Mouse (Mus musculus) lung, embryonic 16.5 days (tissue): ENCODE results near the gene Gm38655. TPM values are rescaled to one million over a fixed set of nuclear protein-coding genes. Genes with fewer than 3 reads are reported as not detected.
"Not testable (repeated sequence)": the region's sequence is repeated elsewhere in the genome, so short reads cannot be mapped to it uniquely, and the experiment has no call there.

Experiments used
- ATAC-seq: fragments of 200-750 bp; cut with Nextera tagmentation; 2 replicates; pipeline ENCODE4 v1.8.0; 2017; ENCODE audit warnings: low read depth, mild to moderate bottlenecking, moderate library complexity
- H3K27ac ChIP-seq: fragments of 300-500 bp; sonication (generic); 2 replicates; pipeline ENCODE4 v1.5.1; 2014; ENCODE audit warnings: mild to moderate bottlenecking, control low read depth, low read length
- H3K27me3 ChIP-seq: fragments of 300-500 bp; sonication (generic); 2 replicates; pipeline ENCODE4 v1.6.1; 2014; ENCODE audit warnings: low read depth, low read length, mixed read lengths; ENCODE audit not compliant: control insufficient read depth, insufficient read depth
- H3K36me3 ChIP-seq: fragments of 300-500 bp; sonication (generic); 2 replicates; pipeline ENCODE4 v1.6.1; 2014; ENCODE audit warnings: low read length; ENCODE audit not compliant: control insufficient read depth, insufficient read depth
- H3K4me1 ChIP-seq: fragments of 300-500 bp; sonication (generic); replicated peaks from 2 replicates; pipeline ENCODE4 v1.6.1; 2014; ENCODE audit warnings: low read length, mixed read lengths; ENCODE audit not compliant: control insufficient read depth, insufficient read depth
- H3K4me2 ChIP-seq: fragments of 300-500 bp; sonication (generic); 2 replicates; pipeline ENCODE4 v1.6.1; 2014; ENCODE audit warnings: low read depth, low read length, control low read depth
- H3K4me3 ChIP-seq: fragments of 300-500 bp; sonication (generic); 2 replicates; pipeline ENCODE4 v1.5.1; 2014; ENCODE audit warnings: mild to moderate bottlenecking, low read length, control low read depth
- H3K9ac ChIP-seq: fragments of 300-500 bp; sonication (generic); 2 replicates; pipeline ENCODE4 v1.6.1; 2014; ENCODE audit warnings: low read length, control low read depth
- H3K9me3 ChIP-seq: fragments of 300-500 bp; sonication (generic); 2 replicates; pipeline ENCODE4 v1.6.1; 2016; ENCODE audit warnings: low read length; ENCODE audit not compliant: control insufficient read depth
- WGBS: fragments of 180-500 bp; shearing (Covaris S2); extraction: QIAGEN DNeasy Blood & Tissue Kit; methylation state at CpG from one replicate; pipeline ENCODE4 v1.1.7; 2014; 5-methylcytosine and 5-hydroxymethylcytosine counted together
- polyA plus RNA-seq: library from polyadenylated mRNA; unstranded; fragments of >200 nt; fragmentation: Nextera tagmentation; extraction: Ambion mirVana; gene quantifications from 2 replicates; pipeline ENCODE4 v1.2.1, GENCODE M21; 2015

Gene Gm38655
- 11.5 and 13.1 TPM in 2 replicates for polyA plus RNA-seq

DNA sequence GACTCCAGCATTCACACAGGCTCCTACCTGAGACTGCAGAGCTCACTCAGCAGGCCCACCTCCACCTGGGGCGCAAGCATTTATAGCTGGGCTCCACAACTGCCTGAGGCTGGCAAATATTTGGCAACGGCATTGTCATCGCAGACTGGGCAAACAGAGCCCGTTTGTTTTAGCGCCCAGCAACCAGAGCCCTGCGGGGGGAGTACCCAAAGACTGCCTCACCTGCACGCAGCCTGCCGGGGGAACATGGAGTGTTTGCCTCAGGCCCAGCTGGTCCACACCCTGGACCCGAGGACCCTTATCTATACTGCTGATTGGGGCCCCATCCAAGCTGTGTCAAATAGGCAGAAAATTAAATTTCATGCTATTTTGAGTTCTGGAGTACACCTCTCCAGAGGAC lies at the start of gene Gm38655:
Gene Gm38655 (minus strand): TSS at position 61 of the 400 bp plus-strand sequence.
- peaks cover 14% of the 10 kb centered on the region; the same call in 1 of the 2 replicates for H3K4me1 ChIP-seq
- WGBS: 45% methylated on average over 9 of the region's 9 CpGs
- no peaks in the 10 kb centered on the region for H3K27me3 ChIP-seq
- H3K27ac ChIP-seq: peak within 1 kb of the TSS; percentile 89
- ATAC-seq: peak; percentile 94
- peak within 1 kb of the TSS; percentile 34 for H3K4me2 ChIP-seq
- no peaks in the 10 kb centered on the region for H3K9me3 ChIP-seq
- H3K4me3 ChIP-seq: no peak within 1 kb of the TSS
- H3K9ac ChIP-seq: peak within 1 kb of the TSS; percentile 43; the same call in 1 of the 2 replicates
- no peaks in the 10 kb centered on the region for H3K36me3 ChIP-seq

DNA sequence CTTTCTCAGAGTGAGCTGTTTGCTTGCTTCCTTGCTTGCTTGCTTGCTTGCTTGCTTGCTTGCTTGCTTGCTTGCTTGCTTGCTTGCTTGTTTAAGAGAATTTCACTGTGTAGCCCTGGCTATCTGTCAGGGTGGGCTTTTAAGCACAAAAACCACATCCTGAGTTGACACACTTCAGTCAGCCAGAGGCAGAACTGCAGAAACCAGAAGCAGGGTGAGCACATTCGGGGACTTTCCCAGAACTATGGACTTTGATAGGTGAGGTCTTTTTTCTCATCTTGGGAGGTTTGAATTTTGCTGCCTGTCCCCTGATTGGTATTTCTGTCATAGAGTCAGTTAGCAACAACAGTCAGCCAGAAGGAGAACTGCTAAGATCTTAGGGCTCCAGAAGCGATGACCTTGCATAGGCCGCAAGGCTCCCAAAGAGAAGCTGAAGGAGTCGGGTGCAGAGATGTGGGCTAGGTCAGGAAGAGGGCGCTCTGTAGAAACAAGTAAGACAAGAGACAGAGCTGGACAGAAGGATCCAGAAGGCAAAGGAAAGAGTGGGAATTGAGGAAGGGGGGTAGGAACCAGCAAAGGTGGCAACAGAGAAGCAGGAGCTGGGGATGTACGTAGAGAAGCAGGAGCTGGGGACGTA lies 49.4 kb upstream of the Gm38655 start:
- Histone ChIP-seq H3K4me1 (peaks cover 8% of the 10 kb centered on the region; the same call in 1 of the 2 replicates), H3K27ac (no peak overlapping the region), H3K4me3 (no peak overlapping the region), H3K27me3 (no peaks in the 10 kb centered on the region), H3K9ac (no peak overlapping the region), H3K36me3 (peaks cover 3% of the 10 kb centered on the region), H3K9me3 (no peaks in the 10 kb centered on the region), H3K4me2 (no peak overlapping the region)
- WGBS: 81% methylated on average over 7 of the region's 7 CpGs
- no peak for ATAC-seq

GRCm38 (mm10) chr17:25222951-25223601 lies 47.8 kb upstream of the Gm38655 start:
- no peak for ATAC-seq

GRCm38 (mm10) chr17:25222504-25222940 lies 47.3 kb upstream of the Gm38655 start:
- Histone ChIP-seq H3K9ac (peak overlapping the region; percentile 35; the same call in 1 of the 2 replicates), H3K4me2 (peak overlapping the region; percentile 72), H3K4me3 (peak overlapping the region; percentile 30)
- ATAC-seq: peak; percentile 89
- 17% methylated on average over 11 of the region's 28 CpGs for WGBS
- H3K27ac ChIP-seq, H3K4me1 ChIP-seq, H3K9me3 ChIP-seq, H3K27me3 ChIP-seq, H3K36me3 ChIP-seq: not testable (repeated sequence)

More at GRCm38 (mm10) chr17:25222951-25223601, 47.8 kb upstream of the Gm38655 start:
- Histone ChIP-seq H3K9me3 (no peaks in the 10 kb centered on the region), H3K27me3 (no peaks in the 10 kb centered on the region), H3K4me3 (peak overlapping the region; percentile 30), H3K27ac (no peak overlapping the region), H3K4me1 (peaks cover 8% of the 10 kb centered on the region; the same call in 1 of the 2 replicates), H3K4me2 (peak overlapping the region; percentile 46), H3K9ac (no peak overlapping the region; the same call in 1 of the 2 replicates), H3K36me3 (peaks cover 6% of the 10 kb centered on the region)
- 49% methylated on average over 6 of the region's 6 CpGs for WGBS

- peak; percentile 82 for ATAC-seq
- Histone ChIP-seq H3K27ac (no peak overlapping the region), H3K4me3 (peak overlapping the region; percentile 49), H3K27me3 (no peaks in the 10 kb centered on the region), H3K4me1 (peaks cover 8% of the 10 kb centered on the region; the same call in 1 of the 2 replicates), H3K36me3 (peaks cover 6% of the 10 kb centered on the region), H3K9ac (peak overlapping the region; percentile 63), H3K4me2 (peak overlapping the region; percentile 72), H3K9me3 (no peaks in the 10 kb centered on the region)
- WGBS: 4% methylated on average over 16 of the region's 30 CpGs
Observed at GRCm38 (mm10) chr17:25221821-25222503, 46.7 kb upstream of the Gm38655 start.

GRCm38 (mm10) chr17:25220746-25221145 lies 45.5 kb upstream of the Gm38655 start:
- no peaks in the 10 kb centered on the region for H3K9me3 ChIP-seq
- no peaks in the 10 kb centered on the region for H3K27me3 ChIP-seq
- H3K9ac ChIP-seq: no peak overlapping the region
- H3K4me3 ChIP-seq: no peak overlapping the region
- peaks cover 8% of the 10 kb centered on the region; the same call in 1 of the 2 replicates for H3K4me1 ChIP-seq
- H3K27ac ChIP-seq: no peak overlapping the region
- 78% methylated on average over 1 of the region's 1 CpGs for WGBS
- no peak for ATAC-seq
- H3K4me2 ChIP-seq: no peak overlapping the region
- peaks cover 3% of the 10 kb centered on the region for H3K36me3 ChIP-seq

DNA sequence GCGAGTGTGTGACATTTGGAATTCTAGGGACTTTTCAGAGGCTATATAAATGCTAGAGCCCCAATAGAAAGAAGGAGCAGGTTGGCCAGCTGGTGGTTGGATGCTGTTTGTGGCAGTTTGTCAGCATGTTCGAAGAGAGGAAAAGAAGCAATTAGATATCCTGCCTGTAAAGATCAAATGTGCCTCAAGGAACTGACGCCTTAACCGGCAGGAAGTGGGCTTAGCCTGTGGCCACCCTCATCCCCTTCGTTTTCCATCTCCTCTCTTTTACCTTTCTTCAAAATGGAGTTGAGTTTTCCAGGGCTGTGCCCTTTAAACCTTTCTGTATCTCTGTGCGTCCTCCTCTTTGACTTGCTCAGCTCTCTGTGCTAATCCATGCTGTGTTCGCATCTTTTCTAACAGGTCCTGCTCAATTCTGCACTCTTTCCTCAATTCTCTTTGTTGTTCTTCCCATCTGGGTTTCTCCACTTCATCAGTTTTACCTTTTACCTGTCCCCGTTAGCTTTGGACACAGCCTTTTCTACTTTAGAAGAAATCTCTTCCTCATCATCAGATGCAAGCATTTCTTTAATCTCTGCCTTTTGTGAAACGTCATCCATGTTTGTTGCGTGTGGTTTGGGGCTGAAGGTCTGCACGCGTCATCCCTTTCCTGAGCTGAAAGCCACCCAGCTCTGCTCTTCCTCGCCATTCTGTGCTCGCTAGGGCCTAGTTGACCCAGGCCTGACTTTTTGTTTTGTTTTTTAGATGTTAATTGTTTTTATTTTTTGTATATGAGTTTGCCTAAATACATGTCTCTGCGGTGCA lies 44.4 kb upstream of the Gm38655 start:
- H3K4me2 ChIP-seq: no peak overlapping the region
- ATAC-seq: no peak
- H3K4me1 ChIP-seq: peaks cover 8% of the 10 kb centered on the region; the same call in 1 of the 2 replicates
- no peaks in the 10 kb centered on the region for H3K9me3 ChIP-seq
- WGBS: 89% methylated on average over 15 of the region's 15 CpGs
- no peaks in the 10 kb centered on the region for H3K27me3 ChIP-seq
- H3K9ac ChIP-seq: no peak overlapping the region
- peaks cover 5% of the 10 kb centered on the region for H3K36me3 ChIP-seq
- no peak overlapping the region for H3K4me3 ChIP-seq
- no peak overlapping the region for H3K27ac ChIP-seq

GRCm38 (mm10) chr17:25218967-25219366 lies 43.7 kb upstream of the Gm38655 start:
- no peak overlapping the region for H3K9ac ChIP-seq
- H3K9me3 ChIP-seq: no peaks in the 10 kb centered on the region
- ATAC-seq: no peak
- H3K27me3 ChIP-seq: no peaks in the 10 kb centered on the region
- no peak overlapping the region for H3K4me2 ChIP-seq
- H3K36me3 ChIP-seq: peaks cover 5% of the 10 kb centered on the region
- no peak overlapping the region for H3K27ac ChIP-seq
- 91% methylated on average over 9 of the region's 9 CpGs for WGBS
- H3K4me3 ChIP-seq: no peak overlapping the region
- peaks cover 8% of the 10 kb centered on the region; the same call in 1 of the 2 replicates for H3K4me1 ChIP-seq
